Mouse (Mus musculus) kidney, adult 2 months (tissue): ENCODE measurements at regions not wholly inside any gene's neighbourhood (a gene's known extent, or its start where the extent isn't known, plus 50 kb on each side); places are given as distances from the start of the nearest gene placed in this dataset.

ENCODE experiments used
- CTCF ChIP-seq: fragments of 200-500 bp; conservative IDR thresholded peaks from 2 replicates; pipeline ENCODE4 v1.5.1; 2011; ENCODE audit warnings: low read depth, mild to moderate bottlenecking, control low read depth, low read length, moderate library complexity, mixed read lengths; ENCODE audit not compliant: insufficient read depth, insufficient read length
- POLR2A ChIP-seq: fragments of 200-500 bp; IDR thresholded peaks from one replicate; pipeline ENCODE4 v1.6.1; 2011; ENCODE audit warnings: low read depth, low read length, control low read depth

DNA sequence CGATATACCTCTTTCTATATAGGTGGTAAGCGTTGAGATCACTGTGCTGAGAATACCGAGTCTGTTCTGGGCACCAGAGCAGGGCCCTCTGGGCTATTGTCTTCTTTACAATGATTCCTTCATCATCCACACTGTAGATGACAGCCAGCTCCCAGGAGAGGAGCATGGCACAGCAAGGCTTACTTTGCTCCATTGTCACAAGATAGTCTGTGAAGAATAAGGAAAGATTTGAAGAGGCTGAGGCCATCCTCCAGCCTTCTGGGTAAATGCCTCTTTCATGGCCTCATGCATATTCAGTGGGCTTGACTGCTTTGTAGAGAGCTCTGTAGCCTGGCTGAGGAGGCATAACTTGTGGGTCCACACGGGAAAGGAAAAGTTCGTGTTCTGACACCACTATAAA is 136.3 kb upstream of the Krr1 start:
- TF ChIP-seq CTCF (no peak), POLR2A (no peak)
